Mouse (Mus musculus) heart, embryonic 14.5 days (tissue): ENCODE results near the gene Psenen. TPM values are rescaled to one million over a fixed set of nuclear protein-coding genes. Genes with fewer than 3 reads are reported as not detected.

Source experiments
- ATAC-seq: fragments of 200-750 bp; cut with Nextera tagmentation; 2 replicates; pipeline ENCODE4 v1.8.0; 2017; ENCODE audit warnings: low read depth, moderate TSS enrichment; ENCODE audit not compliant: insufficient number of reproducible peaks, insufficient read depth, low FRiP score
- H3K27ac ChIP-seq, 2 experiments: fragments of 200-500 bp in 1 of 2; fragments of 300-500 bp in 1 of 2; sonication (generic) in 1 of 2; replicated peaks in 1 of 2; 2 replicates each; pipeline ENCODE4 v1.5.1; 2012 to 2014; ENCODE audit warnings: low read depth in 2 of 2, low read length in 2 of 2, control low read depth in 1 of 2, mild to moderate bottlenecking in 1 of 2, mixed read lengths in 1 of 2; ENCODE audit not compliant: control insufficient read depth in 1 of 2, insufficient read depth in 1 of 2
- H3K27me3 ChIP-seq: fragments of 300-500 bp; sonication (generic); 2 replicates; pipeline ENCODE4 v1.6.1; 2014; ENCODE audit warnings: mild to moderate bottlenecking, low read length, control low read depth; ENCODE audit not compliant: control insufficient read depth, insufficient read depth
- H3K36me3 ChIP-seq: fragments of 300-500 bp; sonication (generic); 2 replicates; pipeline ENCODE4 v1.6.1; 2014; ENCODE audit warnings: mild to moderate bottlenecking, control low read depth, low read length, mixed read lengths; ENCODE audit not compliant: control insufficient read depth, insufficient read depth
- H3K4me1 ChIP-seq, 2 experiments: fragments of 200-500 bp in 1 of 2; fragments of 300-500 bp in 1 of 2; sonication (generic) in 1 of 2; 2 replicates each; pipeline ENCODE4 v1.6.1; 2012 to 2014; ENCODE audit warnings: low read length in 2 of 2, control low read depth in 1 of 2, mixed read lengths in 1 of 2; ENCODE audit not compliant: control insufficient read depth in 2 of 2, insufficient read depth in 2 of 2
- H3K4me2 ChIP-seq: fragments of 300-500 bp; sonication (generic); 2 replicates; pipeline ENCODE4 v1.6.1; 2014; ENCODE audit warnings: mild to moderate bottlenecking, low read length
- H3K4me3 ChIP-seq, 2 experiments: fragments of 200-500 bp in 1 of 2; fragments of 300-500 bp in 1 of 2; sonication (generic) in 1 of 2; 2 replicates each; pipeline ENCODE4 v1.5.1; 2012 to 2014; ENCODE audit warnings: low read length in 2 of 2, mild to moderate bottlenecking in 2 of 2, control low read depth in 1 of 2, low read depth in 1 of 2, moderate library complexity in 1 of 2; ENCODE audit not compliant: control insufficient read depth in 1 of 2, insufficient read depth in 1 of 2
- H3K9ac ChIP-seq: fragments of 300-500 bp; sonication (generic); 2 replicates; pipeline ENCODE4 v1.6.1; 2014; ENCODE audit warnings: mild to moderate bottlenecking, low read length
- H3K9me3 ChIP-seq: fragments of 300-500 bp; sonication (generic); 2 replicates; pipeline ENCODE4 v1.6.1; 2016; ENCODE audit warnings: low read length, control low read depth; ENCODE audit not compliant: control insufficient read depth
- WGBS: fragments of 180-500 bp; shearing (Covaris S2); extraction: QIAGEN DNeasy Blood & Tissue Kit; methylation state at CpG from one replicate; pipeline ENCODE4 v1.1.7; 2014; 5-methylcytosine and 5-hydroxymethylcytosine counted together
- polyA plus RNA-seq: library from polyadenylated mRNA; unstranded; fragments of >200 nt; fragmentation: Nextera tagmentation; extraction: Ambion mirVana; gene quantifications from 2 replicates; pipeline ENCODE4 v1.2.1, GENCODE M21; 2014

Psenen gene
- polyA plus RNA-seq, 1 experiment from 2014 or later, result 107 TPM

DNA sequence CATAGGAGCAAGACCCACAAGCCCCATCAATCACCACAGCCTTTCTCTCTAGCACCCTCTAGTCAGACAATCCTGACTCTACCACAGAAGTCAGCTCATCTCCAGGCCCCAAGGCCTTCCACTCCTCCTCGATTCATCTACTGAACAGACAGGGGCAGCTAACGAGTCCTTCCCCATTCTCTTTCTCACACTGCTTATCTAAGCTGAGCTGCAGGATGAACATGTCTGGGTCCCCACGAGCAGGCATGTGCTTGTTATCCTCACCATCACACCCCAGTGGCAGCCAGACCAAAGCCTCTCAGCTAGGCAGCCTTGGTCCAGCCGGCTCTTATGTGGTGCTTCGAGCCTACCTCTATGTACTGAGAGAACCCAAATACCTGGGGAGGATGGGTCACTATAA lies 9.0 kb upstream of the Psenen start:
- no peak overlapping the region for H3K27ac ChIP-seq

DNA sequence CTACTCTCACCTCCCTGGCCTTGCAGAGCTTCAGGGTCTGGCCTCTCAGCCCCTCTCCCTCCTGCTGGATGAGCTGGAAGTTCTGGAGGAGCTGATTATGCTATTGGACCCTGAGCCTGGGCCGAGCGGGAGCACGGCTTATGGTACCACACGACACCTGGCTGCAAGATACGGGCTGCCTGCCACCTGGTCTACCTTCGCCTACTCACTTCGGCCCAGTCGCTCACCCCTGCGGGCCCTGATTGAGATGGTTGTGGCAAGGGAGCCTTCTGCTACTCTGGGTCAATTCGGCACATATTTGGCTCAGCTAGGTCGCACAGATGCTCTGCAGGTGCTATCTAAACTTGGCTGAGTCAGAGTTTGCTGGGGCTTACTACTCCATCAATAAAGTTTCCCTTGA lies 4.1 kb upstream of the Psenen start:
- Histone ChIP-seq H3K4me2 (no peak overlapping the region), H3K27me3 (no peaks in the 10 kb centered on the region), H3K9ac (no peak overlapping the region), H3K4me3 (no peak overlapping the region), H3K27ac (no peak overlapping the region), H3K4me1 (peaks cover 0 to 3% of the 10 kb centered on the region in 2 experiments; a peak in 1 of 4 replicates), H3K36me3 (peaks cover 84% of the 10 kb centered on the region), H3K9me3 (no peaks in the 10 kb centered on the region)
- WGBS, result 89% methylated on average over 11 of the region's 11 CpGs
- ATAC-seq, result no peak

More for the DNA sequence above, 9.0 kb upstream of the Psenen start:
- H3K9me3 ChIP-seq, result no peaks in the 10 kb centered on the region
- H3K9ac ChIP-seq, result no peak overlapping the region
- no peaks in the 10 kb centered on the region for H3K4me1 ChIP-seq
- H3K27me3 ChIP-seq, result no peaks in the 10 kb centered on the region
- no peak overlapping the region for H3K4me3 ChIP-seq
- H3K36me3 ChIP-seq, result peaks cover 100% of the 10 kb centered on the region
- H3K4me2 ChIP-seq, result no peak overlapping the region
- no peak for ATAC-seq
- 77% methylated on average over 5 of the region's 5 CpGs for WGBS

DNA sequence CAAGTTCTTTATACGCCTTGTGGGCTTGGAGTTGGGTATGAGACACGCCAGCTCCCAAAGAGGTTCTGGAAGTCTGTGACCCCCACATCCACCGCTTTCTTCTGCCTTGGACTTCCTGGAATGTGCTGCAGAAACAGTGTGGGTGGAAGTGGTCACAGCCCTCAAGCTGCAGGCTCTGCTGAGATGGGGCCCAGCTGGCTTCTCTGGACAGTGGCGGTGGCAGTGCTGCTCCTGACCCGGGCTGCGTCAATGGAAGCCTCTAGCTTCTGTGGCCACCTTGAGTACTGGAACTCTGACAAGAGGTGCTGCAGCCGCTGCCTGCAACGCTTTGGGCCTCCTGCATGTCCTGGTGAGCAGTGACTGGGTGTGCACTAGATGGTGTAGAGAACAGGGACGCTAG lies 2.6 kb upstream of the Psenen start:
- Histone ChIP-seq H3K27me3 (no peaks in the 10 kb centered on the region), H3K4me3 (no peak overlapping the region), H3K4me1 (peaks cover 0 to 3% of the 10 kb centered on the region in 2 experiments; a peak in 1 of 4 replicates), H3K4me2 (no peak overlapping the region), H3K36me3 (peaks cover 69% of the 10 kb centered on the region), H3K27ac (no peak overlapping the region), H3K9me3 (no peaks in the 10 kb centered on the region), H3K9ac (no peak overlapping the region)
- 82% methylated on average over 9 of the region's 9 CpGs for WGBS
- ATAC-seq, result no peak

DNA sequence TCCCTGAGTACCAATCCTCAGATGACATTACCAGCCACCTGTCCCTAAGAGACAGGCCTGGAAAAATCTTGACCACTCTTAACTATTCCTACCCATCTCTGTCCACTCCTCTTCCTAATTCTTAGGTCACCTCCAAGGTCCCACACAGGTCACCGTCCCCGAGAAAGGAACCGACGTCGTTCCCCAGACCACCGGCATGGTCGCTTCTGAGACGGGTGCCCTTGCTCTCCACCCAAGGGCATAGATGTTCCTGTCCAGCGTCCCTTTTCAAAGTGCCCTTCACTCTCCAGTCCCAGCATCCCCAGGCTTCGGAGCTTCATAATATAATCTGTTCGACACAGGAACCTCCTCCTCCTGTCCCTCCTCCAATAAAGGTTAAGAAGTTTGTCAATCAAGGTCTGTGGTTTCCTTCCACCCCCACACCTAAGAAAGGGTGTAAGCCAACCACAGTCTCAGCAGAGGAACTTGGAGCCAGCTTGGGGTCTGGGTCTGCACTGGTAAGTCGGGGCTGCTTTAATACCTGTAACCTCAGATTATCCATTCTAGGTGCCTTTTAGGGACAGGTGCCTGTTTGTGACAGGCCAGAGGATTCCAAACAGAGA lies 1.6 kb upstream of the Psenen start, which contains the start of gene Igflr1:
TSS of gene Igflr1 (plus strand) at position 458 of the 602 bp plus-strand sequence.
- Histone ChIP-seq H3K9ac (no peak within 1 kb of the TSS), H3K27me3 (no peaks in the 10 kb centered on the region), H3K27ac (no peak within 1 kb of the TSS), H3K4me3 (no peak within 1 kb of the TSS), H3K4me1 (peaks cover 2 to 3% of the 10 kb centered on the region in 2 experiments; a peak in 2 of 4 replicates), H3K36me3 (peaks cover 60% of the 10 kb centered on the region), H3K4me2 (no peak within 1 kb of the TSS), H3K9me3 (no peaks in the 10 kb centered on the region)
- ATAC-seq, result no peak
- 89% methylated on average over 12 of the region's 12 CpGs for WGBS

DNA sequence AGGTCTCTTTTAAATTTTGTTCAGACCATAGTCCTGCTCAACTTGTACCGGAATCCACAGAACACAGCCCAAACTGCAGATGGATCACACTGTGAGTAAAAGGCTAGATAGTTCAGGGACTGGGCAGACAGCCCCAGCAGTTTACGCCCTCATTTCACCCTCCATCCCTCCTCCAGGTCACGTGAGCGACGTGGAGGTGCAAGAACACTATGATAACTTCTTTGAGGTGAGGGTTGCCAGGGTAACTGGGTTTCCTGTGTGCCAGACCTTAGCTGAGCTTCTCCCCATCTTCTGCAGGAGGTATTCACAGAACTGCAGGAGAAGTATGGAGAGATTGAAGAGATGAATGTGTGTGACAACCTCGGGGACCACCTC lies 466 bp upstream of the Psenen start:
- Histone ChIP-seq H3K9ac (peak overlapping the region; percentile 90), H3K9me3 (no peaks in the 10 kb centered on the region), H3K27ac (peak overlapping the region; percentile 22 to 98; a peak in 2 of 4 replicates), H3K27me3 (no peaks in the 10 kb centered on the region), H3K4me2 (peak overlapping the region; percentile 71), H3K36me3 (peaks cover 48% of the 10 kb centered on the region), H3K4me3 (peak overlapping the region; percentile 79 to 80), H3K4me1 (peaks cover 3 to 6% of the 10 kb centered on the region in 2 experiments; a peak in 3 of 4 replicates)
- WGBS, result 24% methylated on average over 6 of the region's 6 CpGs
- no peak for ATAC-seq

DNA sequence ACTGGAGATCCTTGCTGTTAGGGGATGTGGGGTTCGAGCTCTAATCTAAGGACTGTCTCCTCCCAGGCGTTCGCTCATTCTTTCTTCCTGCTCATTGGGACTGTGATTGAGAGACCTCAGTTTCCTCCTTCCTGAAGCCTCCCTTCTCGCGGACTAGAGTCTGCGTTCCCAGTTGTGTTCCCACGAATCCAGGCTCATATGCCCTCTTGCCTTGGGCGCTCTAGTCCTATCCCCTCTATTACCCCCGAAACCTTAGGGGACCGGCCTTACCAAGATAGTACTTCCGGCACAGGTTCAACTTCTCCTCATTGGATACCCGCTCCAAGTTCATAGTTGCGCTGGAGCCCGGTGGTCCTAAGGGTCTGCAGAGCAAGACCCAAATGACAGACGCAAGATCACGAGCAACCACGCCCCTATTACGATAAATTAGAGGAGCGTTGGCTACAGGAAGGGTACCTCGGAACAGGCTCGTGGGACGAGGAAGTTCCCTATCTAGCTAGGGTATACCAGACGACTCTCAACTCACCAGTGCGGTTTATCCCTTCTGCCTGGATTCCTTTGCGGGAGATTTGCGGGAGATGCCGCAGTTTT lies 806 bp downstream of the Psenen start:
- H3K27ac ChIP-seq, result peak overlapping the region; percentile 65 to 98
- peaks cover 5 to 17% of the 10 kb centered on the region in 2 experiments for H3K4me1 ChIP-seq
- no peak for ATAC-seq
- WGBS, result under 1% methylated on average over 27 of the region's 27 CpGs
- H3K4me2 ChIP-seq, result peak overlapping the region; percentile 88
- H3K4me3 ChIP-seq, result peak overlapping the region; percentile 71 to 80
- no peaks in the 10 kb centered on the region for H3K9me3 ChIP-seq
- peak overlapping the region; percentile 90 for H3K9ac ChIP-seq
- no peaks in the 10 kb centered on the region for H3K27me3 ChIP-seq
- peaks cover 36% of the 10 kb centered on the region for H3K36me3 ChIP-seq

DNA sequence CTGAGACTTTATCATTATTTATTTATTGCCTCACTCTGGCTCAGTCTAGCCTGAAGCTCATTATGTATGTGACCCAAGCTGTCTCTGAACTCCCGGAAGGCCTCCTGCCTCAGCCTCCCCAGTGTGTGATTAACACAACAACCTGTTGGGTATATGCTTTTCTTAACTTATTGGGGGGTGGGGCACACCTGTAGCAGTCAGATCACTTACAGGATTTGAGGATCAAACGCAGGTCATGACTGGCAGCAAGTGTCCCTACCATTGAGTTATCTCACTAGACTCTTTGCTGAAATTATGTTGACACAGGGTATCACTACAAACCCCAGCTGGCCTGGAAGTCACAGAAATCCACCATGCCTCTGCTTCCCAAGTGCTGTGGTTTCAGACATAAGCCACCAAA lies 3.1 kb downstream of the Psenen start:
- Histone ChIP-seq H3K27ac (0 out of 4 replicates have a peak overlapping the region, but pooled peaks of 1 of the 2 experiments have one; percentile 56), H3K4me3 (peak overlapping the region in 1 of 2 experiments; percentile 69; a peak in 2 of 4 replicates), H3K4me2 (peak overlapping the region; percentile 88), H3K27me3 (no peaks in the 10 kb centered on the region), H3K4me1 (peaks cover 5 to 17% of the 10 kb centered on the region in 2 experiments), H3K9ac (peak overlapping the region; percentile 64), H3K9me3 (no peaks in the 10 kb centered on the region), H3K36me3 (peaks cover 35% of the 10 kb centered on the region)
- 63% methylated on average over 2 of the region's 2 CpGs for whole genome bisulfite sequencing
- no peak for ATAC-seq
